Mouse (Mus musculus): ENCODE data around the gene Alkbh6.

- no peak for TF ChIP-seq CTCF (IDR thresholded peaks at IDR 0.05; ENCODE audit: borderline replicate concordance, insufficient read depth, low read length)
- no peak for TF ChIP-seq POLR2A (IDR thresholded peaks at IDR 0.05; ENCODE audit: low read depth, low read length)
Observed at GRCm38 (mm10) chr7:30306083-30306779, 2.3 kb upstream of the Alkbh6 start.

Measured in embryonic fibroblast, embryonic 13.5 days (primary cell).